Mouse (Mus musculus) thymus, adult 2 months (tissue): ENCODE measurements around the gene Hsd17b2.

Experiments
- CTCF ChIP-seq: fragments of 200-500 bp; IDR thresholded peaks from 2 replicates; pipeline ENCODE4 v1.5.1; 2012; ENCODE audit warnings: mild to moderate bottlenecking, control low read depth, low read length, moderate library complexity, borderline replicate concordance; ENCODE audit not compliant: control insufficient read depth, poor library complexity, insufficient read depth; ENCODE audit errors: extremely low read depth
- POLR2A ChIP-seq: fragments of 200-500 bp; IDR thresholded peaks from 2 replicates; pipeline ENCODE4 v1.6.1; 2012; ENCODE audit warnings: mild to moderate bottlenecking, low read length, control low read depth, moderate library complexity; ENCODE audit not compliant: control insufficient read depth, poor library complexity, insufficient read depth; ENCODE audit errors: extremely low read depth

GRCm38 (mm10) chr8:117779344-117779743 lies 77.6 kb downstream of the Hsd17b2 start:
- TF ChIP-seq POLR2A (no peak), CTCF (no peak)
